Mouse (Mus musculus) embryonic facial prominence, embryonic 11.5 days (tissue): ENCODE data around the gene Gm49368. TPM values are rescaled to one million over a fixed set of nuclear protein-coding genes. Genes with fewer than 3 reads are reported as not detected.
A peak's percentile ranks its signal among the peaks of the same experiment; 100 is the strongest.
"Not testable (repeated sequence)": the region's sequence is repeated elsewhere in the genome, so short reads cannot be mapped to it uniquely, and the experiment has no call there.

Source experiments
- ATAC-seq: fragments of 200-750 bp; cut with Nextera tagmentation; replicated peaks from 2 replicates; pipeline ENCODE4 v1.8.0; 2017; ENCODE audit warnings: low read depth; ENCODE audit not compliant: insufficient number of reproducible peaks, low FRiP score, low TSS enrichment
- DNase-seq: peaks from one replicate; pipeline ENCODE4 v3.0.0-alpha.2; 2015; ENCODE audit warnings: low spot score
- H3K27ac ChIP-seq: fragments of 300-500 bp; sonication (generic); replicated peaks from 2 replicates; pipeline ENCODE4 v1.5.1; 2014; ENCODE audit warnings: mild to moderate bottlenecking, low read depth, low read length, control low read depth
- H3K27me3 ChIP-seq: fragments of 300-500 bp; sonication (generic); 2 replicates; pipeline ENCODE4 v1.6.1; 2014; ENCODE audit warnings: mild to moderate bottlenecking, low read length, moderate library complexity, mixed read lengths; ENCODE audit not compliant: control insufficient read depth, insufficient read depth
- H3K36me3 ChIP-seq: fragments of 300-500 bp; sonication (generic); replicated peaks from 2 replicates; pipeline ENCODE4 v1.6.1; 2014; ENCODE audit warnings: low read depth, mild to moderate bottlenecking, low read length, moderate library complexity, mixed read lengths; ENCODE audit not compliant: control insufficient read depth, insufficient read depth
- H3K4me1 ChIP-seq: fragments of 300-500 bp; sonication (generic); 2 replicates; pipeline ENCODE4 v1.6.1; 2014; ENCODE audit warnings: low read length, mixed read lengths; ENCODE audit not compliant: control insufficient read depth, insufficient read depth
- H3K4me2 ChIP-seq: fragments of 300-500 bp; sonication (generic); 2 replicates; pipeline ENCODE4 v1.6.1; 2014; ENCODE audit warnings: low read depth, mild to moderate bottlenecking, control low read depth, low read length, moderate library complexity
- H3K4me3 ChIP-seq: fragments of 300-500 bp; sonication (generic); 2 replicates; pipeline ENCODE4 v1.5.1; 2014; ENCODE audit warnings: low read depth, low read length, control low read depth
- H3K9ac ChIP-seq: fragments of 300-500 bp; sonication (generic); replicated peaks from 2 replicates; pipeline ENCODE4 v1.6.1; 2014; ENCODE audit warnings: mild to moderate bottlenecking, control low read depth, low read length
- H3K9me3 ChIP-seq: fragments of 300-500 bp; sonication (generic); replicated peaks from 2 replicates; pipeline ENCODE4 v1.6.1; 2016; ENCODE audit warnings: mild to moderate bottlenecking, low read length, inconsistent platforms, mixed read lengths; ENCODE audit not compliant: control insufficient read depth
- WGBS: fragments of 180-500 bp; shearing (Covaris S2); extraction: QIAGEN DNeasy Blood & Tissue Kit; methylation state at CpG from one replicate; pipeline ENCODE4 v1.1.7; 2014; 5-methylcytosine and 5-hydroxymethylcytosine counted together
- polyA plus RNA-seq: library from polyadenylated mRNA; unstranded; fragments of >200 nt; fragmentation: Nextera tagmentation; extraction: Ambion mirVana; gene quantifications from 2 replicates; pipeline ENCODE4 v1.2.1, GENCODE M21; 2014

Gm49368 gene
- not detected in 2 replicates for polyA plus RNA-seq

- no peak for ATAC-seq
- H3K27me3 ChIP-seq: no peaks in the 10 kb centered on the region
- no peak for DNase-seq
- H3K4me3 ChIP-seq: no peak within 1 kb of the TSS
- no peak within 1 kb of the TSS for H3K4me2 ChIP-seq
- H3K36me3 ChIP-seq: no peaks in the 10 kb centered on the region
- 93% methylated on average over 7 of the region's 7 CpGs for WGBS
- no peaks in the 10 kb centered on the region for H3K4me1 ChIP-seq
- H3K9me3 ChIP-seq: no peaks in the 10 kb centered on the region
- H3K27ac ChIP-seq: no peak within 1 kb of the TSS
- no peak within 1 kb of the TSS for H3K9ac ChIP-seq
Measured at GRCm38 (mm10) chr7:128062456-128062855, at the start of gene Gm49368, which contains the start of gene Itgam. Gene Gm49368 (plus strand): TSS chr7:128062683. Gene Itgam (plus strand): TSS chr7:128062640.

- Histone ChIP-seq H3K9me3 (no peaks in the 10 kb centered on the region), H3K36me3 (no peaks in the 10 kb centered on the region), H3K4me2 (no peak overlapping the region), H3K4me3 (no peak overlapping the region), H3K4me1 (no peaks in the 10 kb centered on the region), H3K9ac (no peak overlapping the region), H3K27me3 (no peaks in the 10 kb centered on the region), H3K27ac (no peak overlapping the region)
- WGBS: 92% methylated on average over 13 of the region's 13 CpGs
- ATAC-seq (no peak), DNase-seq (no peak)
Measured at GRCm38 (mm10) chr7:128013116-128013515, 49.4 kb upstream of the Gm49368 start.

- ATAC-seq, H3K27me3 ChIP-seq, H3K4me2 ChIP-seq, H3K4me1 ChIP-seq, H3K9ac ChIP-seq, DNase-seq, H3K9me3 ChIP-seq, H3K4me3 ChIP-seq, H3K36me3 ChIP-seq, H3K27ac ChIP-seq: not testable (repeated sequence)
- 88% methylated on average over 5 of the region's 5 CpGs for WGBS
Measured at GRCm38 (mm10) chr7:128016134-128016533, 46.3 kb upstream of the Gm49368 start.

GRCm38 (mm10) chr7:128016650-128017049 lies 45.8 kb upstream of the Gm49368 start:
- H3K36me3 ChIP-seq: no peaks in the 10 kb centered on the region
- H3K4me1 ChIP-seq: no peaks in the 10 kb centered on the region
- 83% methylated on average over 6 of the region's 6 CpGs for WGBS
- ATAC-seq: no peak
- H3K9me3 ChIP-seq: no peaks in the 10 kb centered on the region
- H3K9ac ChIP-seq: no peak overlapping the region
- no peak overlapping the region for H3K4me2 ChIP-seq
- no peak overlapping the region for H3K27ac ChIP-seq
- DNase-seq: no peak
- H3K27me3 ChIP-seq: no peaks in the 10 kb centered on the region
- H3K4me3 ChIP-seq: no peak overlapping the region

- Histone ChIP-seq H3K9ac (no peak overlapping the region), H3K27ac (no peak overlapping the region), H3K4me3 (no peak overlapping the region), H3K4me2 (no peak overlapping the region), H3K4me1 (no peaks in the 10 kb centered on the region), H3K36me3 (no peaks in the 10 kb centered on the region), H3K9me3 (no peaks in the 10 kb centered on the region), H3K27me3 (no peaks in the 10 kb centered on the region)
- WGBS: 86% methylated on average over 3 of the region's 3 CpGs
- no peak for DNase-seq
- ATAC-seq: no peak
Measured at GRCm38 (mm10) chr7:128018275-128018674, 44.2 kb upstream of the Gm49368 start.

GRCm38 (mm10) chr7:128019187-128019586 lies 43.3 kb upstream of the Gm49368 start:
- H3K27ac ChIP-seq: no peak overlapping the region
- H3K4me2 ChIP-seq: no peak overlapping the region
- H3K27me3 ChIP-seq: no peaks in the 10 kb centered on the region
- WGBS: 79% methylated on average over 2 of the region's 2 CpGs
- no peaks in the 10 kb centered on the region for H3K36me3 ChIP-seq
- no peaks in the 10 kb centered on the region for H3K9me3 ChIP-seq
- no peak for ATAC-seq
- H3K4me1 ChIP-seq: no peaks in the 10 kb centered on the region
- no peak overlapping the region for H3K9ac ChIP-seq
- H3K4me3 ChIP-seq: no peak overlapping the region
- no peak for DNase-seq

- Histone ChIP-seq H3K27ac (no peak overlapping the region), H3K27me3 (no peaks in the 10 kb centered on the region), H3K4me3 (no peak overlapping the region), H3K36me3 (no peaks in the 10 kb centered on the region), H3K4me2 (no peak overlapping the region), H3K4me1 (no peaks in the 10 kb centered on the region), H3K9ac (no peak overlapping the region), H3K9me3 (no peaks in the 10 kb centered on the region)
- 59% methylated on average over 8 of the region's 8 CpGs for WGBS
- ATAC-seq (no peak), DNase-seq (peak; percentile 27)
Measured at GRCm38 (mm10) chr7:128022974-128023373, 39.5 kb upstream of the Gm49368 start.

- Histone ChIP-seq H3K36me3 (no peaks in the 10 kb centered on the region), H3K9ac (no peak overlapping the region), H3K27ac (no peak overlapping the region), H3K4me2 (no peak overlapping the region), H3K9me3 (no peaks in the 10 kb centered on the region), H3K4me3 (no peak overlapping the region), H3K27me3 (no peaks in the 10 kb centered on the region), H3K4me1 (no peaks in the 10 kb centered on the region)
- DNase-seq (no peak), ATAC-seq (no peak)
- 94% methylated on average over 4 of the region's 4 CpGs for WGBS
Measured at GRCm38 (mm10) chr7:128023565-128023964, 38.9 kb upstream of the Gm49368 start.
